8 mouse cellular contexts compared by ENCODE assay signal in genomic region chr7:75308457-75309312, GRCm38 (mm10). TPM values are rescaled to one million over a fixed set of nuclear protein-coding genes. Genes with fewer than 3 reads are reported as not detected.
DNase-seq lines count a peak whose midpoint lies in the region; ATAC-seq and TF ChIP-seq lines count a peak whose summit lies in the region.

Gene Sv2b (minus strand): TSS chr7:75309262.

- no peak for TF ChIP-seq CTCF in ES-Bruce4 (IDR thresholded peaks at IDR 0.05; ENCODE audit: low read depth, low read length)

- H3K36me3 ChIP-seq in heart, embryonic 11.5 days (ENCODE audit: control insufficient read depth, insufficient read depth, low read length): no peaks in the 10 kb centered on the region
- H3K36me3 ChIP-seq in ES-Bruce4 (ENCODE audit: control insufficient read depth, insufficient read depth, low read length, poor library complexity, severe bottlenecking): no peaks in the 10 kb centered on the region

- H3K4me3 ChIP-seq in heart, embryonic 11.5 days (ENCODE audit: low read depth, low read length): peak within 1 kb of the TSS; percentile 54
- peak within 1 kb of the TSS; percentile 44 for H3K4me3 ChIP-seq in ES-Bruce4 (ENCODE audit: low read depth, low read length)

- TF ChIP-seq POLR2A in ES-Bruce4 (IDR thresholded peaks at IDR 0.05; ENCODE audit: insufficient read depth, low read length): no peak

- 0 out of 2 replicates have a peak, but pooled peaks cover 2% of the 10 kb centered on the region for H3K4me1 ChIP-seq in heart, embryonic 11.5 days (ENCODE audit: control insufficient read depth, insufficient read depth, low read length)
- no peaks in the 10 kb centered on the region for H3K4me1 ChIP-seq in ES-Bruce4 (ENCODE audit: control insufficient read depth, insufficient read depth, low read length)

- TF ChIP-seq EP300 in ES-Bruce4 (IDR thresholded peaks at IDR 0.05; ENCODE audit: insufficient read depth, low read depth, low read length): no peak

- H3K9me3 ChIP-seq in heart, embryonic 11.5 days (replicated peaks; ENCODE audit: control insufficient read depth, low read length): no peaks in the 10 kb centered on the region
- no peaks in the 10 kb centered on the region for H3K9me3 ChIP-seq in ES-Bruce4 (replicated peaks; ENCODE audit: control insufficient read depth, insufficient read depth, low read length, poor library complexity, severe bottlenecking)

- H3K27me3 ChIP-seq in heart, embryonic 11.5 days (ENCODE audit: control insufficient read depth, insufficient read depth, low read length): peaks cover 35% of the 10 kb centered on the region
- H3K27me3 ChIP-seq in ES-Bruce4 (ENCODE audit: control insufficient read depth, insufficient read depth, low read length, poor library complexity, severe bottlenecking): peaks cover 2% of the 10 kb centered on the region; the same call in 1 of the 2 replicates

- ATAC-seq in heart, embryonic 11.5 days (replicated peaks; ENCODE audit: insufficient number of reproducible peaks, low FRiP score, low TSS enrichment): no peak
- no peak for ATAC-seq in monocyte, adult 5-6 weeks (replicated peaks; ENCODE audit: insufficient number of reproducible peaks, low FRiP score, low TSS enrichment, poor library complexity, severe bottlenecking)

- 3% methylated on average over 46 of the region's 46 CpGs for WGBS in heart, embryonic 11.5 days (ENCODE audit: insufficient replicate concordance)

- H3K27ac ChIP-seq in heart, embryonic 11.5 days (ENCODE audit: low read depth, low read length): no peak within 1 kb of the TSS
- no peak within 1 kb of the TSS for H3K27ac ChIP-seq in ES-Bruce4 (ENCODE audit: insufficient read depth, low read length)

- peak within 1 kb of the TSS; percentile 98 for H3K4me2 ChIP-seq in heart, embryonic 11.5 days

- intact Hi-C loops in heart, postnatal 25 days (cut with DNase I): no loop called here
- intact Hi-C loops in heart, postnatal 14 days (cut with DNase I): no loop called here
- intact Hi-C loops in left cerebral cortex, postnatal 4 days (cut with DNase I): no loop called here

- no peak for DNase-seq in heart, postnatal 25 days (ENCODE audit: low spot score)
- DNase-seq in cerebellum, postnatal 36 days: peak; percentile 68 to 71
- DNase-seq in heart, postnatal 14 days: peak; percentile 2 to 14
- peak; percentile 69 for DNase-seq in left cerebral cortex, postnatal 4 days
- peak; percentile 63 for DNase-seq in neural tube, embryonic 10.5 days (ENCODE audit: extremely low spot score, low spot score)

- H3K9ac ChIP-seq in heart, embryonic 11.5 days (ENCODE audit: low read depth, low read length): peak within 1 kb of the TSS; percentile 54
- H3K9ac ChIP-seq in ES-Bruce4 (ENCODE audit: low read depth, poor library complexity, severe bottlenecking): peak within 1 kb of the TSS; percentile 15; the same call in 1 of the 2 replicates

RNA-seq across cellular contexts. Expression of gene Sv2b, which starts in this region (rescaled TPM):
- 0.79 and 1.00 TPM in 2 replicates for polyA plus RNA-seq in heart, embryonic 11.5 days (2014; fragmentation: Nextera tagmentation; extraction: Ambion mirVana)
- total RNA-seq in heart, postnatal 25 days (2021): under 1 TPM; 0.26 to 0.36 TPM
- polyA plus RNA-seq in ES-Bruce4 (2011; ENCODE audit: insufficient read depth, insufficient read length, low read depth, missing spikeins): not detected in 2 replicates
- under 1 TPM; 0.53 to 0.63 TPM for total RNA-seq in heart, postnatal 14 days (2021)
- 10 to 100 TPM; 80.7 to 87.9 TPM for total RNA-seq in left cerebral cortex, postnatal 4 days (2021)
- 0.10 to 1.1 TPM in 2 of 3 replicates, not detected in the other for total RNA-seq in monocyte, adult 5-6 weeks (2017)

Comparison
In these comparisons a context has a peak if more than half of its experiments do, and no peak if none do; other contexts are left out.
1. RNA of gene Sv2b (total RNA-seq): 80.7 to 87.9 TPM in left cerebral cortex, postnatal 4 days; 0.53 to 0.63 TPM in heart, postnatal 14 days, 0.26 to 0.36 TPM in heart, postnatal 25 days and 0.10 to 1.1 TPM in monocyte, adult 5-6 weeks; every median in the first group is over 10 times any median in the second.
2. Peak in DNase-seq in heart, postnatal 14 days; RNA of the gene not detected or under 1 TPM.